Mouse (Mus musculus): Measurements from ENCODE around the gene Med28.

DNA sequence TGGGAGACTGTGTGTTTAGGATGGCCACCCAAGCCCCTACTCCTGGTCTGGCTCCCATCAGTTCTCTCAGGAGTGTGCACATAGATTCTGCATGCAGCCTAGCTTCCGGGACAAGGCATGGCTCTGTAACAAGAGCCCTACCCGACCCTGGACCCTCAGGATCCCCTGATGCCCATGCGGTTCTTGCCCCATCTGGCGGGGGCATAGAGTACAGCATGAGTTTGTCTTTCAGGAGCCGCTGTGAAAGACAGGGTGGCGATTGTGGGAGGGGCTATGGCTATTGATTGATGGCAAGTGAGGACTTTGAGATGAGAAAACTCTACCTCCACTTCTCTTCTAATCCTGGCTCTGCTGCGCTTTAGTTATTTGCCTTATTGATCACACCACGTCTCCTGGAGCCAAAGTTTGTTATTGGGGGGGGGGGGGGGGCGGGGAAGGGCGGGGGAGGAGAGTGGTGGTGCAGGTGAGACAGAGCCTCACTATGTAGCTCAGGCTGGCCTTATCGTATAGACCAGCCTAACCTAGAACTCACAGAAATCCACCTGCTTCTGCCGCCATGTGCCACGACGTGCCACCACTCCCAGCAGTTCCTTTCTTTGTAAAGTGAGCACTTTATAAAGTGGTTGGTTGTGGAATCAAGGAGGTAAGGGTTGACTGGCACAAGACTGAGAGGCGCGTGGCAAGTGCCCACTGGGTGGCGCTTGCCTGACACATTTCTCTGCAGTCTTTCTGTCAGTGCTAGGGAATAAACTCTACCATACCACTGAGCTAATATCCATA, 14.5 kb downstream of the Med28 start:
- peak; percentile 46 for TF ChIP-seq CTCF (IDR thresholded peaks at IDR 0.05; ENCODE audit: insufficient read depth, low read length)
- TF ChIP-seq POLR2A (IDR thresholded peaks at IDR 0.05; ENCODE audit: borderline replicate concordance, extremely low read depth, low read depth, low read length) = no peak

All from lung, adult 2 months (tissue).